ENCODE assay signal across 8 mouse cellular contexts in genomic region chr12:112875225-112876013, GRCm38 (mm10). TPM values are rescaled to one million over a fixed set of nuclear protein-coding genes. Genes with fewer than 3 reads are reported as not detected.
DNase-seq lines count a peak whose midpoint lies in the region; ATAC-seq lines count a peak whose summit lies in the region.

No protein-coding gene starts in this region.

- H3K9ac ChIP-seq in hindbrain, embryonic 13.5 days = no peak overlapping the region

- H3K9me3 ChIP-seq in hindbrain, embryonic 13.5 days = no peaks in the 10 kb centered on the region

- H3K4me2 ChIP-seq in hindbrain, embryonic 13.5 days = no peak overlapping the region

- peak; percentile 33 for ATAC-seq in hindbrain, embryonic 13.5 days (ENCODE audit: low FRiP score)

- H3K4me3 ChIP-seq in hindbrain, embryonic 13.5 days = no peak overlapping the region

- 24% methylated on average over 16 of the region's 16 CpGs for WGBS in hindbrain, embryonic 13.5 days

- H3K4me1 ChIP-seq in hindbrain, embryonic 13.5 days (replicated peaks) = peaks cover 32% of the 10 kb centered on the region

- peaks cover 99% of the 10 kb centered on the region for H3K27me3 ChIP-seq in hindbrain, embryonic 13.5 days

- DNase-seq in NIH3T3 (ENCODE audit: low read depth) = peak; percentile 93
- DNase-seq in cerebellum, adult 9-11 months = peak; percentile 83
- peak; percentile 74 to 84 for DNase-seq in frontal cortex, postnatal 10 days (ENCODE audit: low spot score in 2 of 2)
- peak; percentile 85 to 90 for DNase-seq in layer of hippocampus, postnatal 14 days (ENCODE audit: low spot score in 2 of 2)
- peak; percentile 96 for DNase-seq in lung, postnatal 10 days
- peak; percentile 85 for DNase-seq in ovary, postnatal 14 days (ENCODE audit: low spot score)
- DNase-seq in thymus, postnatal 10 days (ENCODE audit: low spot score in 2 of 2) = peak; percentile 77 to 94

- H3K27ac ChIP-seq in hindbrain, embryonic 13.5 days = no peak overlapping the region

- no peaks in the 10 kb centered on the region for H3K36me3 ChIP-seq in hindbrain, embryonic 13.5 days

RNA-seq across cellular contexts. Expression of gene Gpr132, which starts 7.4 kb away (rescaled TPM):
- polyA plus RNA-seq in hindbrain, embryonic 13.5 days (2015; fragmentation: Nextera tagmentation; extraction: Ambion mirVana) = not detected in 2 replicates
- total RNA-seq in layer of hippocampus, postnatal 14 days (2021) = not detected

RNA-seq across cellular contexts. Expression of gene Cdca4, which starts 46.2 kb away (rescaled TPM):
- polyA plus RNA-seq in hindbrain, embryonic 13.5 days (2015; fragmentation: Nextera tagmentation; extraction: Ambion mirVana) = 55.3 and 60.5 TPM in 2 replicates
- 1 to 10 TPM; 8.1 to 9.2 TPM for total RNA-seq in layer of hippocampus, postnatal 14 days (2021)

RNA-seq across cellular contexts. Expression of gene Jag2, which starts 54.2 kb away (rescaled TPM):
- polyA plus RNA-seq in hindbrain, embryonic 13.5 days (2015; fragmentation: Nextera tagmentation; extraction: Ambion mirVana) = 8.4 and 10.7 TPM in 2 replicates
- total RNA-seq in layer of hippocampus, postnatal 14 days (2021) = 10 to 100 TPM; 45.2 to 50.8 TPM
